Mouse (Mus musculus): ENCODE measurements around the gene Twnk. TPM values are rescaled to one million over a fixed set of nuclear protein-coding genes. Genes with fewer than 3 reads are reported as not detected.

Twnk gene
- 10 to 100 TPM; 27.4 to 28.4 TPM for total RNA-seq (2021)

DNA sequence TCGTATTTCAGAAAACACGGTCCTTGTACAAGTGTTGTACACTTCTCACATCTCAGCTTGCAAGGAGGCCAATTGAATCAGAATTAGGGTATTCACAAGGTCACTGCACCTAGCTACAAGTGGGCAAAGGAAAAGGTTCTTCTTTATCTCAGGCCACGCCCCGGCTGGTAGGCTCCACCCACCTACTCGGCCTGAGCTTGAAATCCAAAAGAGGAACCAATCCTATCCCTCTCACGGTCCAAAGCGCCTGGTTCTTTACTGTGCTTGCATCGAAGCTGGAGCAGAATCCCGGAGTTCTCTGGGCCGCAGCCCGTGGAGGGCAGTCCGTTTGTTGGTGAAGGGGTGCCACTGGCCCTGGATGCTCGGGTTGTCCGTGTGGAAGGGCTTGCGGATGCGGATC, at the start of gene Twnk:
Gene Twnk (plus strand): TSS at position 220 of the 400 bp plus-strand sequence.
- no peak for DNase-seq (ENCODE audit: low spot score)
- intact Hi-C loops (cut with DNase I), result no loop called here

GRCm38 (mm10) chr19:44959633-44960032, 45.8 kb upstream of the Twnk start:
- no peak for DNase-seq (ENCODE audit: low spot score)
- intact Hi-C loops (cut with DNase I), result no loop called here

GRCm38 (mm10) chr19:44965978-44966377, 39.5 kb upstream of the Twnk start:
- DNase-seq (ENCODE audit: low spot score), result no peak
- intact Hi-C loops (cut with DNase I), result no loop called here

- DNase-seq (ENCODE audit: low spot score), result no peak
- intact Hi-C loops (cut with DNase I), result no loop called here
Measured at GRCm38 (mm10) chr19:44968329-44968728, 37.1 kb upstream of the Twnk start.

- DNase-seq (ENCODE audit: low spot score), result no peak
- intact Hi-C loops (cut with DNase I), result no loop called here
Measured at GRCm38 (mm10) chr19:44976636-44977035, 28.8 kb upstream of the Twnk start.

DNA sequence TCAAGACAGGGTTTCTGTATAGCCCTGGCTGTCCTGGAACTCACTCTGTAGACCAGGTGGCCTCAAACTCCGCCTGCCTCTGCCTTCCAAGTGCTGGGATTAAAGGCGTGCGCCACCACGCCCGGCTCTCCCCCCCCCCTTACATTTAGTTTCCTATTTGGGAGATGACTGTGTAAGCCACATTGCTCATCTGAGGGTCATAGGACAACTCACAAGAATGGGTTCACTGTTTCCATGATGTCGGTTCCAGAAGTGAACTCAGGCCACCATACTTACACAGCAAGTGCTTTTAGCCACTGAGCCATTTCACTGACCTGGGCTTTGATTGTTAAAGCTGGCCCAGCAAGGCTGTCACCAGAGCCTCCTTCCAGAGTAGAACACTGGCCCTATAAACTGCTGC, 28.3 kb upstream of the Twnk start:
- intact Hi-C loops (cut with DNase I), result no loop called here
- DNase-seq (ENCODE audit: low spot score), result no peak

DNA sequence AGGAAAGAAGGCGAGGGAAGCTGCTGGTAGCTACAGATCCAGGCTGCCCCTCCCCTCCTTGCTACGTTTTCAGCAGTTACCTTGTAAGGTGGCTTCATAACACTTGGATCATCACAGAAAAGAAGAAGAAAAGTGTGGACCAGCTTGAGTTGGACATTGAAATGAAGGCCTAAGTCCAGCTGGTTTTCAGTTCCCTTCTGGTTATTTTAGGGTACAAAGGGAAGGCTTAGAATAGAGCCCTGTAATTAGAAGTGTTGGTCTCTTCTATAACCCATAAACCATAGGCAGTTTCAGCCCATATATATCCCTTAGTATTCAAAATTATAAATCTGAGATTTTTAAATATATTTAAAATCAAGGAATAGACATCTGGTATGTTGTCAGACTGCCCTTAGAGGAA, 24.7 kb upstream of the Twnk start:
- intact Hi-C loops (cut with DNase I), result loop anchor here (10.0 kb wide), 1 partner anchor 54 kb away; no protein-coding TSS in a partner anchor
- DNase-seq (ENCODE audit: low spot score), result no peak

GRCm38 (mm10) chr19:44982477-44983115, 22.9 kb upstream of the Twnk start:
- DNase-seq (ENCODE audit: low spot score), result no peak
- intact Hi-C loops (cut with DNase I), result loop anchor here (10.0 kb wide), 1 partner anchor 52 kb away; no protein-coding TSS in a partner anchor

DNA sequence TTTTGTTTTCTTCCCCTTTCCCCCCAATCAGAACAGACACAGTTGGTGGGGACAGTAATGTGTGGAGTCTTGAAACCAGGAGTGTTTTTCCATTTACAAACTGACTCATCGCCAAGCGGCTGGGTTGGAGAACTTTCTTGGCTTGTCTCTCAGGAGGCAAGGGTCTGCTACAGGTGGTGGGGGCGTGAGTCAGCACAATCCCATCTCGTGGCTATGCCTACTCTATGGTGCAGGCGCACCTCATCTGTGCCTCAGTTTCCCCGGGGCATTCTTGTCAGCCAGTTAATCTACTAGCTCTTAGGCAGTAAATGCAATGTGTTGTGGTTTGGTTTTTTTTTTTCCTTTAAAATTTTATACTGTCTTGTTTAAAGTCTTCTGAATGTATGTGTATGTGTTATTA, 22.1 kb upstream of the Twnk start:
- no peak for DNase-seq (ENCODE audit: low spot score)
- intact Hi-C loops (cut with DNase I), result loop anchor here (10.0 kb wide), 1 partner anchor 51 kb away; no protein-coding TSS in a partner anchor

DNA sequence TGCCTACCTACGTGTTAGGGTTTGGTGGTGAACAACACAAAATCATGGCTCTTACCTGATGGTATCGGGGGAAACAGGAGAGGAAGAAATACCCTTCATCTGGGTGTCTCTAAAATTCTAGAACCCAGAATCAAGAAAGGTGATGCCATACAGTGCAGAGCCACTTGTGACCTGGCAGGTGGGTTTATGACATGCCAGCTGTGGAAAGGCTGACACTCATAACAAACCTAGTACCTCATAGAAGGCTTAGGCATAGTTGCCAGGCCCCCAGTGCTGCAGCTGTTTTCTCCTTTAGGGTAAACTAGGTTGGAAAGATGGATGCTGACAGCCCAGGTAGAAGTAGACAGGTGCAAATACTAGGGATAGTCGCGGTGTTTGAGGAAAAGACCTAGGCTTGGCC, 21.0 kb upstream of the Twnk start:
- DNase-seq (ENCODE audit: low spot score), result no peak
- intact Hi-C loops (cut with DNase I), result loop anchor here (10.0 kb wide), 1 partner anchor 50 kb away; no protein-coding TSS in a partner anchor

DNA sequence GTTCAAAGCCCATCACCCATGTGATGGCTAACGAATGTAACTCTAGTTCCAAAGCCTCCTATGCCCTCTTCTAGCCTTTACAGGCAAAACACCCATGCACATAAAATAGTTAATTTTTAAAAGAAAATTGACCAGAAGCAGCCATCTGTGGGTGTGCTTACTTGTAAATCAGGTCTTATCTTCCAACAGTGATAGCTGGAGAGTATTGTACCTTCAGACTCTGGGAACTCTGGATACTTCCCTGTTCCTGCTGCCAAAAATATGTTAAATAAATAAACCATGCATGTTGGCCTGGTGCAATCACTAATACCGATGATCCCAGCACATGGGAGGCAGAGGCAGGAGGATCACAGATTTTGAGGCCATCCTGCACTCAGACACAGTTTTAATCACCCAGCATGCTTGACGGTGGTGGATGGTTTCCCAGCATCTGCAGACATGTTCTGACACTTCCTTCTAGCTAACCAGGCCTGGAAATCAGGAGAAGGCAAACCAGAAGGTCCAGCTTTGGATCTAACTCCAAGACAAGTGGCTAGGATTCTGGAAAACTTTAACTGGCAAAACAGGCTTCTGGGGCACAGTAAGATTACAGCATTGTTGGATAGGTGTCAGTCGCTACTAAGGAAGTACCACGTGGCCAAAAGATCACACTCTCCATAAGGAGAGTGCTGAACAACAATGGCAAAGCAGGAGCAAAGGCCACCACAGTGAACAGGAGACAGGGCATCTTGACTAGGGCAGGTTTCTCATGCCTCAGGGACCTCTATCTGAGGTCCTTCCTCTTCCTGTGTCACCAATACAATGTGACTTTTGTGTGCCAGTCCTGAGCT, 20.1 kb upstream of the Twnk start:
- intact Hi-C loops (cut with DNase I), result loop anchor here (10.0 kb wide), 1 partner anchor 49 kb away; no protein-coding TSS in a partner anchor
- DNase-seq (ENCODE audit: low spot score), result no peak

- DNase-seq (ENCODE audit: low spot score), result no peak
- intact Hi-C loops (cut with DNase I), result loop anchor here (10.0 kb wide), 1 partner anchor 48 kb away; no protein-coding TSS in a partner anchor
Measured at GRCm38 (mm10) chr19:44987004-44987403, 18.5 kb upstream of the Twnk start.

- intact Hi-C loops (cut with DNase I), result loop anchor here (10.0 kb wide), 1 partner anchor 47 kb away; no protein-coding TSS in a partner anchor
- no peak for DNase-seq (ENCODE audit: low spot score)
Measured at GRCm38 (mm10) chr19:44987851-44988250, 17.6 kb upstream of the Twnk start.

DNA sequence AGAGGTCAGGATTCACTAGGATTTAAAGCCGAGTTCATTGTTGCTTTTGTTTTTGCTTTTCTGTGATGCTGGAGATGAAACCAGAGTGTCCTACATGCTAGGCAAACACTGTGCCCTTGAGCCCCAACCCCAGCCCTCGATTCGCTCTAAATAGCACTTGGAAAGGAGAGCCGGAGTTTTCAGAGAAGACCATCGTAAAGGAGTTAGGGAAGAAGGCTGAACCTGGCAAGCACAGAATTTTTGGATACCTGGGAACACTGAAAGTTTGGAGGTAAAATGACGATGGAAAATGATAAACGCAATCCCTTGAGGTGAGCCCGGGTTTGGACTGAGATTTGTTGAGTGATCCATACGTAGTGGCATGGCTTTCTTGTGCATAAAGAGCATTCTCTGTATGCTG, 17.1 kb upstream of the Twnk start:
- intact Hi-C loops (cut with DNase I), result loop anchor here (10.0 kb wide), 1 partner anchor 46 kb away; no protein-coding TSS in a partner anchor
- DNase-seq (ENCODE audit: low spot score), result no peak

DNA sequence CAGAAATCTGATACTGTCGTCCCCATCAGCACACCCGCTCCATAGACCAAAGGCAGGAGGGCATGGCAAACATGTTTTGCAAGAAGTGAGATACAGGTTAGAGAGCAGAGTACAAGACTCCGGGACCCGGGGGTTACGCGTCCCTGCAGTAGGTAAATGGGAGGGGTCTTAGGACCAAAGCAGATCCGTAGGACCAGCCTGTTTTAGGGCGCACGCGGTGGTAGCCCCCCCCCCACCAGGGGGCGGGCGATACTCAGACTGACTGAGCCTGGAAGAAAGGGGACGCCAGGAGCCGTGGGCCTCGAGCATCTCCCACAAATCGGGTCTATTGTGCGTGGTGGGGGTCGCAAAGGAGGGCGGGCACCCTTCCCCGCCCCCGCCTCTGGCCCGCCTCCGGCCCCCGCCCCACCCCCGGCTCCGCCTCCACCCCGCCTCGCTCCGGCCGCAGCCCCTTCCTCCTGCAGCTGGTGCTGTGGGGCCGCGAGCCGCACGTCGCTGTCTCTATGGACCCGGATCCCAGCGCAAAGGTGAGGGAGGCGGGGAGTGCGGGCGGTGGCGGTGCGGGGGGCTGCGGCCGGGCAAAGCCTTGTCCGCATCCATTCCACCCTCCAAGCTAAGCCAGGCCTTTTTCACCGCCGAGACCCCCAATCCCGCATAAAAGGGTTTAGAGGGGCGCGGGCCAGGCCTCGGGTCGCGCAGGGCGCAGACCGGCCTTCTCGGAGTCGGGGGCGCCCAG, 16.5 kb upstream of the Twnk start, which contains the start of gene Sema4g:
Gene Sema4g (plus strand): TSS at position 271 of the 736 bp plus-strand sequence.
- DNase-seq (ENCODE audit: low spot score), result no peak
- intact Hi-C loops (cut with DNase I), result loop anchor here (10.0 kb wide), 1 partner anchor 46 kb away; no protein-coding TSS in a partner anchor

DNA sequence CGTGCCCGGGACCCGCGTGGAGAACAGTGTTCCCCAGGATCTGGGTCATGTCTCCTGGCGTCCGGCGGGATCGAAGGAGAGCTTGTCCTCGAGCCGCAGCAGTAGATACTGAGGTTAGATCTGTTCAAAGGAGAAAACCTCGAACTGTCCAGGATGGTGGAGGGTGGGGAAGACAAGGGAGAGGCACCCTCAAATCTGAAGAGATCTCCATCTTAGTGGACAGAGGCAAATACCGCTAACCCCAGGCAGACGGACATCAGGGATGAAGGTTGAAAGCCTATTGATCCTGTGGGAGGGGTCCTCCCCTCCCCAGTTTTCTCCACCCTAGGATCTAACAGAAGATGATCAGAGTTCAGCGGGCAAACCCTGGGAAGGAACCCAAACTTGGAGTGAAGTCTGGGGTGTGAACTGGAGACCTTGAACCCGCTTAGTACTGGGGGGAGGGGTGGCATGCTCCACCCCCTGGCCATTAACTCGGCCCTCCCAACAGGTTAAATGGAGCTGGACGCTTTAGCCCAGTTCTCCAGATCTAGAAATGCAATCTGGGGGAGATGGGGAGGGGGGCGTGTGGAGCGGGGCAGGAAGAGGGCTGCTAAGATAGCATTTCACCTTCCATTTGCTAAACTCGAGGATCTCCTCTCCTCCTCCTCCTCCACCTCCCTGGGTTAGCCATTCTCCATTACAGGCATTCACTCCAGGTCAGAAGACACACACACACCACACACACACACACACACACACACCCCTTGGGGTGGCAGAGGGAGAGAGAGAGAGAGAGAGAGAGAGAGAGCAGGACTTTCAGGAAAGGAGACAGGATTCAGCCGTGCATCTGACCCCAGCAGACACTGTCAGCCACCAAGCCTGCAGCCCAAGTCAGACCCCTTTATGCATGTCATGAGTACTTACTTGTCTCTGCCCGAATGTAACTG, 15.6 kb upstream of the Twnk start:
- no peak for DNase-seq (ENCODE audit: low spot score)
- intact Hi-C loops (cut with DNase I), result loop anchor here (10.0 kb wide), 1 partner anchor 45 kb away; no protein-coding TSS in a partner anchor

DNA sequence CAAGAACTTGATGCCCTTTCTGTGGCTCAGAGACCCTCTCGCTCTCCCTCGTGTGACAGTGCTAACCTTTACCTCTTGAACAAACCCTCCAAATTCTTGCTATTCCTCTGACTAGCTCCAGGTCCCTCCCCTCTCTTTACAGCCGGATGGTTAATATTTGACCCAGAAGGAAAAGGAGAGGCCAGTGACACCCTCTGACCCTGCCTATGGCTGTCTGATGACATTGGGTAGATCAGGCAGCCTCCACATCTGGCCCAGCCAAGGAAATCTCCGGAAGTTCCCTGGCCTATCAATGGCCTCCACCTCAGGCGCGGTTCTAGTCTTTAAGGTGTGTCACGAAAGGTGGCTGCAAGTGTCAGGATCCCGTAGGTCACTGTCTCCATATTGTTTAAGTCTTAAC, 14.4 kb upstream of the Twnk start:
- intact Hi-C loops (cut with DNase I), result no loop called here
- DNase-seq (ENCODE audit: low spot score), result no peak

GRCm38 (mm10) chr19:44992246-44992645, 13.2 kb upstream of the Twnk start:
- intact Hi-C loops (cut with DNase I), result no loop called here
- DNase-seq (ENCODE audit: low spot score), result no peak

DNA sequence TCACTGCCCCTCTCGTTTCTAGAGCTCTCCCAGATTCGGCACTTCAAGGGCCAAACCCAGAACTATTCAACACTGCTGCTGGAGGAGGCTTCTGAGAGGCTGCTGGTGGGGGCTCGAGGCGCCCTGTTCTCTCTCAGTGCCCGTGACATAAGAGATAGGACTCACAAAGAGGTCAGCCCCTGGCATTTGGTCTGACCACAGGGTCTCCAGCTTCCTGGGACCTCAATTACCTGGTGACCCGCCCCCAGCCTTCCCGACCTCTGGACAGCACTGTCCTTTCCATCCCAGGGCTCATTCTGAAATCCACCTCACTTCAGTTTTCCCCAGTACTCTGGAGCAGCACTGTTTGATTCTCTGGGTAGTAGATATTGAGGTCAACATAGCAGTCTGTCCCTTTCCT, 12.8 kb upstream of the Twnk start:
- intact Hi-C loops (cut with DNase I), result no loop called here
- no peak for DNase-seq (ENCODE audit: low spot score)
